Mouse (Mus musculus) adipocyte (in vitro differentiated cells): Measurements from ENCODE around the gene Gm10670.
"Not testable (repeated sequence)": the region's sequence is repeated elsewhere in the genome, so short reads cannot be mapped to it uniquely, and the experiment has no call there.

Source experiments
- DNase-seq: peaks from one replicate; pipeline ENCODE4 v3.0.0-alpha.2; 2016; ENCODE audit warnings: low spot score

Gm10670 gene

DNA sequence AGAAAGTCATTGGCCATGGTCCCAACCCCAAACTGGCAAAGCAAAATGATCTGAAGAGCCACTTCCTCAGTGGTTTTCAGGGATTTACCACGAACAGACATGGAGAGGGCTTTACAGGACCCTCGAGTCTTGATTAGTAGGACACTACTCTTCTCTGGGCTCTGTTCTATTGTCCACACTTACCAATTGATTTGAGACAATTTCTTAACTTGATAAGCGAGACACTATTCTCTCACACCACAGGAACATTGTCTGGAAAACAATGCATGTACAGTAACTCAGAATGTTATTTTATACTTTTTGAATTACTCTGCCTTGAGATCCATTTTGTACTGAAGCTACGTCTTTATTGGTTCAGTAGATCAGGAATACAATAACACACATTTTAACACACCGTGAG lies at the start of gene Gm10670:
Gene Gm10670, minus strand, starts transcription at position 101 of the 400 bp plus-strand sequence.
- not testable (repeated sequence) for DNase-seq

DNA sequence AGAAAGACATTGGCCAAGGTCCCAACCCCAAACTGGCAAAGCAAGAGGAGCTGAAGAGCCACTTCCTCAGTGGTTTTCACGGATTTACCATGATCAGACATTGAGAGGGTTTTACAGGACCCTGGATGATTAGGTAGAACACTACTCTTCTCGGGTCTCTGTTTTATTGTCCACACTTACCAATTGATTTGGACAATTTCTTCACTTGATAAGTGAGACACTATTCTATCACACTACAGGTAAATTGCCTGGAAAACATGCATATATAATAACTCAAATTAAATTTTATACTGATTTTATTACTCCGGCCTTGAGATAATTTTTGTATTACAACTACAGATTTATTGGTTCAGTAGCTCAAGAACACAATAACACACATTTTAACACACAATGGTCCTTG lies 35.7 kb upstream of the Gm10670 start, which contains the start of gene Vmn1r103:
Gene Vmn1r103, minus strand, starts transcription at position 101 of the 400 bp plus-strand sequence.
- not testable (repeated sequence) for DNase-seq

DNA sequence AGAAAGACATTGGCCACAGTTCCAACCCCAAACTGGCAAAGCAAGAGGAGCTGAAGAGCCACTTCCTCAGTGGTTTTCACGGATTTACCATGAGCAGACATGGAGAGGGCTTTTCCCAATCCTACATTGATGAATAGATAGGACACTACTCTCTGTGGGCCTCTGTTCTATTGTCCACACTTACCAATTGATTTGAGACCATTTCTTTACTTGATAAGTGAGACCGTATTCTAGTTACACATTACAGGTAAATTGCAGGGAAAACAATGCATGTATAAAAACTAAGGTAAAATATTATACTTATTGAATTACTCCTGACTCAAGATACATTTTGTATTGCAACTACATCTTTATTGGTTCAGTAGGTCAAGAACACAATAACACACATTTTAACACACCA lies 32.2 kb downstream of the Gm10670 start, which contains the start of gene Vmn1r101:
Gene Vmn1r101, minus strand, starts transcription at position 101 of the 400 bp plus-strand sequence.
- not testable (repeated sequence) for DNase-seq
